Mouse (Mus musculus) adrenal gland, adult 8-10 months (tissue): ENCODE measurements around the gene Mipol1. TPM values are rescaled to one million over a fixed set of nuclear protein-coding genes. Genes with fewer than 3 reads are reported as not detected.

Source experiments
- DNase-seq: peaks from one replicate; pipeline ENCODE4 v3.0.0; 2022
- total RNA-seq, 4 experiments: library from RNA; stranded (reverse); gene quantifications; 2 replicates each; pipeline ENCODE4 v1.2.4; 2022

Gene Mipol1
- total RNA-seq, 4 experiments from 2014 or later: 10.3 to 16.0 (median 13.5) TPM

- no peak for DNase-seq
Measured at GRCm38 (mm10) chr12:57243671-57244495, 13.7 kb downstream of the Mipol1 start.

- no peak for DNase-seq
Measured at GRCm38 (mm10) chr12:57258572-57258971, 28.3 kb downstream of the Mipol1 start.

- no peak for DNase-seq
Measured at GRCm38 (mm10) chr12:57275456-57275855, 45.2 kb downstream of the Mipol1 start.

GRCm38 (mm10) chr12:57281155-57282114 is 51.2 kb downstream of the Mipol1 start:
- DNase-seq: no peak

GRCm38 (mm10) chr12:57285303-57286059 is 55.3 kb downstream of the Mipol1 start:
- no peak for DNase-seq

- no peak for DNase-seq
Measured at GRCm38 (mm10) chr12:57307337-57307736, 77.1 kb downstream of the Mipol1 start.

GRCm38 (mm10) chr12:57307748-57308147 is 77.5 kb downstream of the Mipol1 start:
- no peak for DNase-seq

GRCm38 (mm10) chr12:57339053-57339452 is 108.8 kb downstream of the Mipol1 start:
- DNase-seq: no peak

- no peak for DNase-seq
Measured at GRCm38 (mm10) chr12:57340111-57340510, 109.9 kb downstream of the Mipol1 start.

- no peak for DNase-seq
Measured at GRCm38 (mm10) chr12:57362732-57363131, 132.5 kb downstream of the Mipol1 start.

- no peak for DNase-seq
Measured at GRCm38 (mm10) chr12:57364027-57364426, 133.8 kb downstream of the Mipol1 start.

GRCm38 (mm10) chr12:57371790-57372547 is 141.7 kb downstream of the Mipol1 start:
- DNase-seq: no peak

- DNase-seq: no peak
Measured at GRCm38 (mm10) chr12:57382797-57383196, 152.6 kb downstream of the Mipol1 start.

- no peak for DNase-seq
Measured at GRCm38 (mm10) chr12:57387588-57388292, 157.5 kb downstream of the Mipol1 start.

GRCm38 (mm10) chr12:57399547-57399946 is 169.3 kb downstream of the Mipol1 start:
- DNase-seq: no peak

- DNase-seq: no peak
Measured at GRCm38 (mm10) chr12:57400186-57400585, 170.0 kb downstream of the Mipol1 start.

GRCm38 (mm10) chr12:57401126-57401525 is 170.9 kb downstream of the Mipol1 start:
- DNase-seq: no peak

- DNase-seq: no peak
Measured at GRCm38 (mm10) chr12:57402360-57402759, 172.1 kb downstream of the Mipol1 start.

- no peak for DNase-seq
Measured at GRCm38 (mm10) chr12:57409976-57410375, 179.7 kb downstream of the Mipol1 start.

- no peak for DNase-seq
Measured at GRCm38 (mm10) chr12:57413833-57414232, 183.6 kb downstream of the Mipol1 start.

- no peak for DNase-seq
Measured at GRCm38 (mm10) chr12:57424902-57425301, 194.7 kb downstream of the Mipol1 start.
